Mouse (Mus musculus): ENCODE results near the gene H2-K1. TPM values are rescaled to one million over a fixed set of nuclear protein-coding genes. Genes with fewer than 3 reads are reported as not detected.

H2-K1 gene
- polyA plus RNA-seq, 1 experiment from 2014 or later, result 35.7 TPM

MicroRNA genes within 50 kb of the gene (microRNA counts, 519-probe panel; counts per million panel counts)
- microRNA mmu-miR-219, result 31.2 counts per million

Small RNA genes lying within 50 kb of the gene (microRNA-seq; reads per million reads assigned to microRNA genes)
- gene Mir219a-1 (ENCODE audit: insufficient number of aligned reads), result not detected
- gene Mir219c (ENCODE audit: insufficient number of aligned reads), result not detected

Other genes starting within 250 kb of the H2-K1 start
- 330 and 338 TPM in 2 replicates for gene Rab11b, start 239.8 kb downstream of the H2-K1 start, polyA plus RNA-seq (2014; fragmentation: Nextera tagmentation; extraction: Ambion mirVana)
- gene Angptl4, start 218.5 kb downstream of the H2-K1 start, polyA plus RNA-seq (2014; fragmentation: Nextera tagmentation; extraction: Ambion mirVana), result 16.6 and 20.9 TPM in 2 replicates
- 30.4 and 31.1 TPM in 2 replicates for gene Kank3, start 189.8 kb downstream of the H2-K1 start, polyA plus RNA-seq (2014; fragmentation: Nextera tagmentation; extraction: Ambion mirVana)
- gene Rps28, start 175.8 kb downstream of the H2-K1 start, polyA plus RNA-seq (2014; fragmentation: Nextera tagmentation; extraction: Ambion mirVana), result 758 and 759 TPM in 2 replicates
- 374 and 400 TPM in 2 replicates for gene Ndufa7, start 175.8 kb downstream of the H2-K1 start, polyA plus RNA-seq (2014; fragmentation: Nextera tagmentation; extraction: Ambion mirVana)
- 62.9 and 74.6 TPM in 2 replicates for gene Cd320, start 157.3 kb downstream of the H2-K1 start, polyA plus RNA-seq (2014; fragmentation: Nextera tagmentation; extraction: Ambion mirVana)
- not detected in 2 replicates for gene Gm7029, start 126.5 kb downstream of the H2-K1 start, polyA plus RNA-seq (2014; fragmentation: Nextera tagmentation; extraction: Ambion mirVana)
- 16.0 and 20.4 TPM in 2 replicates for gene Kifc1, start 109.7 kb downstream of the H2-K1 start, polyA plus RNA-seq (2014; fragmentation: Nextera tagmentation; extraction: Ambion mirVana)
- gene Platr17, start 95.2 kb downstream of the H2-K1 start, polyA plus RNA-seq (2014; fragmentation: Nextera tagmentation; extraction: Ambion mirVana), result 0.24 TPM in 1 of 2 replicates, not detected in the other
- 68.2 and 73.8 TPM in 2 replicates for gene Daxx, start 90.9 kb downstream of the H2-K1 start, polyA plus RNA-seq (2014; fragmentation: Nextera tagmentation; extraction: Ambion mirVana)
- 13.9 and 15.5 TPM in 2 replicates for gene Tapbp, start 84.4 kb downstream of the H2-K1 start, polyA plus RNA-seq (2014; fragmentation: Nextera tagmentation; extraction: Ambion mirVana)
- 13.0 and 14.9 TPM in 2 replicates for gene Zbtb22, start 84.4 kb downstream of the H2-K1 start, polyA plus RNA-seq (2014; fragmentation: Nextera tagmentation; extraction: Ambion mirVana)
- gene Rgl2, start 70.8 kb downstream of the H2-K1 start, polyA plus RNA-seq (2014; fragmentation: Nextera tagmentation; extraction: Ambion mirVana), result 48.0 and 51.5 TPM in 2 replicates
- gene Pfdn6, start 60.0 kb downstream of the H2-K1 start, polyA plus RNA-seq (2014; fragmentation: Nextera tagmentation; extraction: Ambion mirVana), result 202 and 214 TPM in 2 replicates
- 42.6 and 47.2 TPM in 2 replicates for gene Wdr46, start 59.7 kb downstream of the H2-K1 start, polyA plus RNA-seq (2014; fragmentation: Nextera tagmentation; extraction: Ambion mirVana)
- gene B3galt4, start 48.9 kb downstream of the H2-K1 start, polyA plus RNA-seq (2014; fragmentation: Nextera tagmentation; extraction: Ambion mirVana), result 4.0 and 4.3 TPM in 2 replicates
- gene Vps52, start 44.5 kb downstream of the H2-K1 start, polyA plus RNA-seq (2014; fragmentation: Nextera tagmentation; extraction: Ambion mirVana), result 44.0 and 46.8 TPM in 2 replicates
- gene Rps18, start 44.3 kb downstream of the H2-K1 start, polyA plus RNA-seq (2014; fragmentation: Nextera tagmentation; extraction: Ambion mirVana), result 1,265 and 1,326 TPM in 2 replicates
- 7.5 and 8.3 TPM in 2 replicates for gene Ring1, start 24.3 kb upstream of the H2-K1 start, polyA plus RNA-seq (2014; fragmentation: Nextera tagmentation; extraction: Ambion mirVana)
- 81.7 and 101 TPM in 2 replicates for gene H2-Ke6, start 27.7 kb upstream of the H2-K1 start, polyA plus RNA-seq (2014; fragmentation: Nextera tagmentation; extraction: Ambion mirVana)
- 99.6 and 104 TPM in 2 replicates for gene Slc39a7, start 31.3 kb upstream of the H2-K1 start, polyA plus RNA-seq (2014; fragmentation: Nextera tagmentation; extraction: Ambion mirVana)
- gene Rxrb, start 31.5 kb upstream of the H2-K1 start, polyA plus RNA-seq (2014; fragmentation: Nextera tagmentation; extraction: Ambion mirVana), result 32.8 and 40.3 TPM in 2 replicates
- 1.3 and 1.7 TPM in 2 replicates for gene Col11a2, start 39.1 kb upstream of the H2-K1 start, polyA plus RNA-seq (2014; fragmentation: Nextera tagmentation; extraction: Ambion mirVana)
- gene H2-Oa, start 92.0 kb upstream of the H2-K1 start, polyA plus RNA-seq (2014; fragmentation: Nextera tagmentation; extraction: Ambion mirVana), result 0.17 and 0.25 TPM in 2 replicates
- gene H2-DMa, start 119.2 kb upstream of the H2-K1 start, polyA plus RNA-seq (2014; fragmentation: Nextera tagmentation; extraction: Ambion mirVana), result 7.2 and 8.2 TPM in 2 replicates
- 152 and 163 TPM in 2 replicates for gene Brd2, start 122.3 kb upstream of the H2-K1 start, polyA plus RNA-seq (2014; fragmentation: Nextera tagmentation; extraction: Ambion mirVana)
- gene H2-DMb2, start 143.0 kb upstream of the H2-K1 start, polyA plus RNA-seq (2014; fragmentation: Nextera tagmentation; extraction: Ambion mirVana), result 0.15 TPM in 1 of 2 replicates, not detected in the other
- gene H2-DMb1, start 152.7 kb upstream of the H2-K1 start, polyA plus RNA-seq (2014; fragmentation: Nextera tagmentation; extraction: Ambion mirVana), result 0.15 and 0.87 TPM in 2 replicates
- 1.6 and 1.7 TPM in 2 replicates for gene Tap1, start 187.2 kb upstream of the H2-K1 start, polyA plus RNA-seq (2014; fragmentation: Nextera tagmentation; extraction: Ambion mirVana)
- gene Psmb9, start 187.4 kb upstream of the H2-K1 start, polyA plus RNA-seq (2014; fragmentation: Nextera tagmentation; extraction: Ambion mirVana), result 0.99 and 1.6 TPM in 2 replicates
- gene Psmb8, start 197.4 kb upstream of the H2-K1 start, polyA plus RNA-seq (2014; fragmentation: Nextera tagmentation; extraction: Ambion mirVana), result 1.5 and 1.6 TPM in 2 replicates
- gene Tap2, start 203.2 kb upstream of the H2-K1 start, polyA plus RNA-seq (2014; fragmentation: Nextera tagmentation; extraction: Ambion mirVana), result 0.11 and 0.41 TPM in 2 replicates
- not detected in 2 replicates for gene H2-Ob, start 238.6 kb upstream of the H2-K1 start, polyA plus RNA-seq (2014; fragmentation: Nextera tagmentation; extraction: Ambion mirVana)